Mouse (Mus musculus) urinary bladder, postnatal 36 days (tissue): Measurements from ENCODE around the gene Ppp1r36.
"Not testable (repeated sequence)": the region's sequence is repeated elsewhere in the genome, so short reads cannot be mapped to it uniquely, and the experiment has no call there.

ENCODE experiments used
- DNase-seq, 2 experiments: peaks; one replicate each; pipeline ENCODE4 v3.0.0; 2022; ENCODE audit warnings: low spot score in 2 of 2, mixed read lengths in 1 of 2

The Ppp1r36 gene

DNA sequence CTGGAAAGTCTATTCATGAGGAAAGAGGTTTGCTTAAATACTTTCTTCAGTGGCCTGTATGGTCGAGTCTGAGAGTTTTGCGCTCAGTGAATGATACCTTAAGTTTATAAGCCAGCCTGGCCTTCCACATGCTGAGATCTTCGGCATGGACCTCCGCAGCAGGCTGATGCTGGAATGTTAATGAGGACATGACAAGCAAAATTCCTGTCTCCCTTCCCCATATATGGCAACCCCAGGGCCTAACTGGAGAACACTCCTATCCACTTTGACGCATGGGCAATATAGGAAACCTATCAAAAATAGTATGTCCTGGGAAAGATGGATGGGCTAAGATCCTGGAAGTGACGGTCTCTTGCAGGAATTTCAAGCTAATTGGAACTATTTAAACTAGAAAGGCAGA, 30.8 kb downstream of the Ppp1r36 start:
- no peak for DNase-seq

DNA sequence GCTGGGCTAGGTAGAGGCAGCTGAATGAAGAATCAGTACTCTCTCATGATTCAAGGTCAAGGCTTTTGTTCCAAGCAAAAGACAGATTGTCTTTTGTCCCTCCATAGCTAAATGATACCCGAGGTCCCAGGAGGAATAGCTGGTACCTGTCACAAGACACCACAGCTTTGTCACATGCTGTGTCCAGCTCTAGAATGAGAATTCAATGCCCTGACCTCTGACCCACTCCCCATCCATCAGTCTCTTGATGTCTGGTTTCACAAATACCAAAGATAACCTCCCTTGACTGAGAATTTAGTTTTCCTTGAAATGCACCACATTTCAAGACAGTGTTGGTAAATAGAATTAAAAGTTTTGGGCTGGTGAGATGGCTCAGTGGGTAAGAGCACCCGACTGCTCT, 34.9 kb downstream of the Ppp1r36 start:
- no peak for DNase-seq

DNA sequence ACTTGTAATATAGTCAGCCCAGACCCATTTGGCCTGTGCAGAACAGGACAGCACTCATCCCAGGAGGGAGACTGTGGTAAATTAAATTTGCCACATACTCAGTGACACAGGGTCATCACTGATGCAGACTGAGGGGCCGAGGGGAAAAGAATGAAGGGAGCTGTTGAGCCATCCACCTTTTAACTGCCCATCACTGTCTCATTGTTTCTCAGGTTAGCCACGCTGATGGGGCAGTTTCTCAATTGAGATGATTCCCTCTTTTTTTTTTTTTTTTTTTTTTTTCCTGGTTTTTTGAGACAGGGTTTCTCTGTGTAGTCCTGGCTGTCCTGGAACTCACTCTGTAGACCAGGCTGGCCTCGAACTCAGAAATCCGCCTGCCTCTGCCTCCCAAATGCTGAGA, 41.1 kb downstream of the Ppp1r36 start:
- not testable (repeated sequence) for DNase-seq

DNA sequence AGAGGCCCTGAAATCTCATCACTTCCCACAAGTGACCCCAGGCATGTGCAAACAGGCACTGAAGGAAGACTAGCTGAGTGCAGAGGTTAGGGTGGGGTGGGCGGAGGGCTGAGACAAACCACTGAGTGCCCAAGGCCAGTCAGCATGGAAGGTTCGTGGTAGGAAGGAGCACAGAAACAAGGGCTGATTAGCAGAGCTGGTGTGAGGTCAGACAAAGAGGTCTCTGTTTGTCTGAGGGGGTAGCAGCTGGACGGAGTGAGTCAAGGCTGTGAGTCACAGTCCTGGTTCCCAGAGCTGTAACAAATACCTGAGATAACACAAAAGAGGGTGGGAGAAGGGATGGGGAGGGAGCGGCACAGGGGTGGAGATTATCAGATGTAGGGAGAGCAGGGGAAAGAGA, 41.7 kb downstream of the Ppp1r36 start:
- DNase-seq, result peak in 1 of 2 experiments; percentile 25

DNA sequence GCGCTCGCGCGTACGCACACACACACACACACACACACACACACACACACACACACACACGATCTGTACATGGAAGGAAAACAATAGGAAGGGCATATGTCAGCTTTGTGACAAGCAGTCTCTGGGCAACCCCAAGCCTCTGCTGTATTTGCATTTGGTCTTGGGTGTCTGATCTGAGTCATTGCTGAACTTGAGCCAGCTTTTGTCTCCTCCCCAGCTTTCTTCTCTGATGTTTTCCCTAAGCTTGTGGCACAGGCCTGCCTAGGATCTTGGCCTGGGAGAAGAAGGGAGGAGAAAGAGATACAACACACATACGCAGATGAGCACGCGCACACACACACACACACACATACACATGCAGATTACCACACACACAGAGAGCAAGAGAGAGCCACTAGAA, 46.1 kb downstream of the Ppp1r36 start:
- DNase-seq, result peak; percentile 42 to 52

DNA sequence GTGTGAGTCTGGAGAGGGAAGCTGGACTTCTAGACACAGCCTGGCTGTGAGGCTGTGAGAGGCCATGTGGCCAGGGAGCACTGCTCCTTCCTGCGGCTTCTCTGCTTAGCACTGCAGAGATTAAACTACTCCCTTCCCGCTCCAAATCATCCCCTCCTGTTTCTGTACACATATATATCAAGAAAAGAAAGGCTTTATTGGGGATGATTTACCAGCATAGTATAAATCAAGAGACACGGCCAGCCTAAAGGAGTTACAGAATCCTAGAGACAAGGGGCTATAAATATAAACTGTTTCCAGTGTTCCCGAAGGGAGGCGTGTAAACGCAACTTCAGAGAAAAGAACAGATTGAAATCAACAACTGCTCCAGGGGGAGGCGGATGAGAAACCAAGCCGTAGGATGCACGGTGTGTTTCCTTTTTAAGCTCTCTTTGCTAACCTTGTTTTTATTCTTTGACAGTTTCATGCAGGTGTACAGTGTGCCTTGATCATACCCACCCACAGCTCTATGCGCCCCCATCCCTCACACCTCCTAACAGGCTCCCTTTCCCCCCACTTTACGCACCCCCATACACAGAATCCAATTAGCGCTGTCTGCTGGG, 47.4 kb downstream of the Ppp1r36 start:
- no peak for DNase-seq

DNA sequence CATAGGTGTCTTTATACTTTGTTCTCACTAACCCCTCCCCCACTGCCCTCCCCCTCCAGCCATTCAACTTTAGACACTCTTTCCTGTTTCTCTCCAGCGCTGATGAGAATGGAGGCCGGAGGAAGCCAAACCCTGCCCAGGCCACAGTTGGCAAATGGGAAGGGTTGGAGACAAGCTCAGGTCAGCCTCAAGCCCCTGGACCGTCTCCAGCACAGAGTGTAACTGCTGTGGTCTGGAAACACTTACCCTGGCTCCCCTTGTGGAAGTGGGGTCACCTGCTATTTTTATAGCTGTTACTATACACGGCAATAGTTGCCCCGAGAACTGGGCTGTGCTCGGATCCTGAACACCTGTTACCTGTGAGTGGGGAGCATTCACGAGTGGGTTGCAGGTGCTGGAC, 49.3 kb downstream of the Ppp1r36 start:
- DNase-seq, result no peak

DNA sequence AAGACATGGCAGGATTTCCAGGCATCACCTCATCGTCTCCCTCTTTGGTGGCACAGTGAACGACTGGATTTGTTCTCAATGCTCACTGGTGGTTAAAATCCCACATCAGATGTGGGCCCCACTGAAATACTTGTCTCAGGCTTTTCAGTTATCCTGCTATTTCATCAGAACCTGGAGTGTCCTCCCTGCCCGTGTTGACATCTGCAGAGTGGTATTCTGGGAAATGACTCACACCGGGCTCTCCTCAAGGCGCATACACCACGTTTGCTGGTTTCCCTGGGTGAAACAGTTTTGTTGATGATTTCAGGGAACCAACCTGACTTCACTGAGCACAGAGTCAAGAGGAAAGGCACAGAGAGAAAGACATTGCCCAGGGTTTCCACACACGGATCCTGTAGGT, 49.9 kb downstream of the Ppp1r36 start:
- DNase-seq, result no peak

DNA sequence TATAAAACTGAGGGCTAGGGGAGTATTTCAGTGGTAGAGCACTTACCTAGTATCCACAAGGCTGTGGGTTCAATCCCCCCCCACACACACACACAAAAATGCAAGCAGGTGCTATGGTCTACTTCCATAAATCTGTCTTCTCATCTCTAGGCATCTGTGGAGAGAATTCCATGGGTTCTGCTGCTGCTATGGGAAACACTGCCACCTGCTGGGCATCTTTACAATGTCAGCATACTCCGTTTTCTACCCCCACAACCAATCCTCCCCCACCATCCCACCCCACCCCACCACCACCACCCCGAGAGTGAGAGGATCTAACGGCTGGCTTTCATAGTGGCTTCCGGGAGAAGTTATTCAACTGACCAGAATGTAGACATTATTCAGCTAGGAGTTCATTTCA, 54.7 kb downstream of the Ppp1r36 start:
- DNase-seq, result peak in 1 of 2 experiments; percentile 56

DNA sequence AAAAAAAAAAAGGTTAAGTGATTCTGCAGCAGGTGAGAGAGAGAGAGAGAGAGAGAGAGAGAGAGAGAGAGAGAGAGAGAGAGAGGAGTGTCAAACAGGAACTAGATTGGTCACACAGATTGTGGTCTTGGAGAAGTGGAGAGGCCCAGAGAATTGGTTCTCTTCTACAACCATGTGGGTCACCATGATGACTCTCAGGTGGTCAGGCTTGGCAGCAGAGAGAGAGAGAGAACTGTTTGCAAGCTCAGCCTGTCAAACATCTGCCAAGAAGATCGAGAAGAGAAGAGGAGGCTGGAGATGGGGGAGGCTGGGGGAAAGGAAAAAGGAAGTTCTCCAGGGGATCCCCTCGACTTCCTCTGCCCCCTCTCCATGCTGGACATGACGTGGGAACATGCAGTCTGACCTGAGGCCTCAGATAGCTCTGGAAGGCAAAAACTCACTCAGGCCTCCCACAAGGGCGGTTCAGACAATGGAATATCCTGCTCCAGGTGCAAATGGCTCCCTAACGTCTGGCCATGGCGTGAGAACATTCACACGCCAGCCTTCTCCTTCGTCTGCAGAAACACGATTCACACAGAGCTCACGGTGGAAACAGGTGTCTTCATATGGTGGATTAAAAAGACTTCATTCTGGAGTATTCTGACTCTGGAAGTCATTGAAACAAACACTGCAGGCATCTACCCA, 56.4 kb downstream of the Ppp1r36 start:
- DNase-seq, result no peak

DNA sequence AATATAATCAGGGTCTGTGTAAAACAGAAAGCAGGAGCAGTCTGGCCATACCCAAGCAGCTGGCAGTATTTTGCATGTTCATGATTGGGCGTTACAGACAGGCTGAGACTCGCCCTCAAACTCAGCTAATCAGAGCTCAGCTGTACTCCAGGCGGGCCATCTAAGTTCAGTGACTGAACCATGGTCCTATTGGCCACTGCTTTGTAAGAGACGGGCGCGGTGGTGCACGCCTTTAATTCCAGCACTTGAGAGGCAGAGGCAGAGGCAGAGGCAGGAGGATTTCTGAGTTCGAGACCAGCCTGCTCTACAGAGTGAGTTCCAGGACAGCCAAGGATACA, 56.9 kb downstream of the Ppp1r36 start:
- no peak for DNase-seq

DNA sequence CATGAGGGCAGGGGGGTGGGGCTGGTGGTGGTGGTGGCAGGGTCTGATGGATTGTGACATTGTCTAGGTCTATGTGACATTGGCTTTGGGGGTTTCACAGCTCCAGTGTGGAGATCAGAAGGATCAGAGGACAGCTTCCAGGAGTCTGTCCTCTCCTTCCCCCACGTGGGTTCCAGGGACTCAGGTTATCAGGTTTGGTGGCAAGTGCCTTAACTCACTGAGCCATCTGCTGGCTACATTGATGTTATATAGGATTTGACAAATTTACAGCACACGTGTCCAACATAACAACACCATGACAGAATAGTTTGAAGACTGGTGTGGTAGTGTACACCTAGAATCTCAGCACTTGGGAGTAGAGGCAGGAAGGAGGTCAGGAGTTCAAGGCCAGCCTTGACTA, 57.5 kb downstream of the Ppp1r36 start:
- no peak for DNase-seq

DNA sequence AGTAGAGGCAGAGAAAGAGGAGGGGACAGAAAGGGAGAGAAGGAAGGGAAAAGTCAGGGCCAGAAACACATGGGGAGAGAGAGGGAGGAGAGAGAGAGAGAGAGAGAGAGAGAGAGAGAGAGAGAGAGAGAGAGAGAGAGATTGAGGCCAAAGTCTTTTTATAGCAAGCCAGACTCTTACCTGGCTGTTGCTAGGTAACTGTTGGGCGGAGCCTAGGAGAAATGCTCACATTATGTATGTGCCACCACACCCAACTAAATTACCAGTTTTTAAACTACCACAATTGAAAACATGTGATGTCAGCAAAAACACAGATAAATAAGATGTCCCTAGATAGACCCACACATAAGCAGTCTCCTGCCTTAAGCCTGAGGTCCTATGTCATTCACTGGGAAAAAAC, 58.8 kb downstream of the Ppp1r36 start:
- no peak for DNase-seq

DNA sequence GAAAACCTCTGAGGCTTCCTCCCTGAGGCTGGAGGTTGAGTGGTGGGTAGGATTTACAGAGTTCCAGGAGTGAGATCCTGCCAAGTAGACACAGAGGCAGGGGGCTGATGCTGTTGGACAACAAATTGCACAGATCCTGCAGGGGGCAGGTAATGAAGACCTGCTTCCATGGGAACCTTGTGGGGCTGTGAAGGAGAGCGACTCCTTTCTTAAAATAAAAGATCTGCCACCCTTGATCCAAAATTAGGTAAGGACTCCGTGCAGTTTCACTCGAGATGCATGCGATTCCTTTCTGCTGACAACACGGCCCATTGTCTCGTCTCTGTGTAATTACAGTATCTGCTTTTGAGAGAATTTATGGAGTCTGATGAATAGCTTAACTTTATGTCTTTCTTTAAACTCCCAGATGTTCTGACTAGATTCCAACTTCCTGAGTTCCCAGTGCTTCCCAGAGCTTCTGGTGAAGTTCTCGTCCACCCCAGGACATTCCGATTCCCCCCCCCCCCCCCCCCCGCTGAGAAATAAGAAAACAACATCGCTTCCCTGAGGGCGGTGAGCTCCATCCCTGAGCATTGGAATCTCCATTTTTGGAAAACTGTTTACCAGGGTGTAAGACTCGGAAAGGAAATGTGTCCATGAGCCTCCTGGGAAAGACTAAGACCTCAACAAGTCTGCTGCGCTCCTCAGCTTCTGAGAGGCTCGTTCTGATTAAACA, 61.1 kb downstream of the Ppp1r36 start:
- no peak for DNase-seq

DNA sequence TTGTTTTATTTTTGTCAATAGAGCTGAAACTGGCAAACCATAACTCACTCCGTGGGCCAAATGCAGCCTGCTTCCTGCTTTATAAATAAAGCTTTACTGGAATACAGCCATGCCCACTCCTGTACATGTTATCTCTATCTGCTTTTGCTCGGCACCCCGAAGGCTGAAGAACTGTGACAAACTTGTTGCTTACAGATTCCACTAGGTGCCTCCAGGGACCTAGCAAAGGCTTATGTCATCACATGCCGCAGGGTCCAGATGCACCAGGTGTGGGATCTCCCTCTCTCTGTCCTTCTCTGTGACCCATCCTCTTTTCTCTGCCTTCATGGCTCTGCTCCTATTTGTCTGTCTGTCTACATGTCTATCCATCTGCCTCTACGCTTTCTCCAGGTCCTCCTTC, 61.8 kb downstream of the Ppp1r36 start:
- no peak for DNase-seq

DNA sequence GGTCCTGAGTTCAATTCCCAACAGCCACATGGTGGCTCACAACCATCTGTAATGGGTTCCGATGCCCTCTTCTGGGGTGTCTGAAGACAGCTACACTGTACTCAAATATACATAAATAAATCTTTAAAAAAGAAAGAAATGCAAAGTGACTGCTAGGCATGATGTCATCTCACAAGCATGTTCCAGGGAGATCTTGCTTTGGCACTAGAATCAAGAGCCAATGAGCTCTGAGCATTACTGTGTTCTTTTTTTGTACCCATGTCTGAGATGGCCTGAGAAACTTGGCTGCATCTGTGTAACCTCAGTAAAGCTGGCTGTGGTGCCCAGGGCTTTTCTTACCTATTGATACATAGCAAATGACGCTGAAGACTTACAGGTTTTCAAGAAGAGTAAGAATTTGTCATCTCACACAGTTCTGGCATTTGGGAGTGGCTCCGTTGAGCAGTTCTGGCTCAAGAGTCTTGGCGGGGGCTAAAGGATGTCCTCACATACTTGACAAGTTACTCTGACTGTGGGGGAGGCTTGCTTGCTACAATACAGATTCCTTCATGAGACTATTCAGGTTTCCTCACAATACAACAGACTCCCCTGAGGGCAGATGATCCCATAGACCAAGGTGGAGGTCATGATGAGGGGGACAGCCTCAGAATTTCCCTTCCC, 62.6 kb downstream of the Ppp1r36 start:
- DNase-seq, result no peak

DNA sequence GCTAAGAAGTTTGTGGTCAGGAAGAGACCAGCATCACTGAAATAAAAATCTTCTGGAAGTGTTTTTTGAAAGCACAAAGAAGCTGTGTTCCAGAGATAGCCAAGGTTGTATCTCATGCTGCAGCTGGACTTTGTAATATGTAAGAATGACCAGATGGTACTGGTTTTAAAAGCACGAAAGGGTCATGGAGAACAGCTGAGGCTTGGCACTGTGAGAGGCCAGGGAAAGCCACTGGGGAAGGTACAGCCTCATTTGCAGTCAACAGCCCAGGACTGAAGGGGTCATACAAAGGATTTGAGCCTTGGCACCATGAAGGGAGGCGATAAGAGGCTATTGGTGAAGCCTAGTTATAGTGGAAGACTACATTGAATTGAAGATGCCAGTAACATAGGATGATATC, 65.1 kb downstream of the Ppp1r36 start:
- DNase-seq, result no peak

DNA sequence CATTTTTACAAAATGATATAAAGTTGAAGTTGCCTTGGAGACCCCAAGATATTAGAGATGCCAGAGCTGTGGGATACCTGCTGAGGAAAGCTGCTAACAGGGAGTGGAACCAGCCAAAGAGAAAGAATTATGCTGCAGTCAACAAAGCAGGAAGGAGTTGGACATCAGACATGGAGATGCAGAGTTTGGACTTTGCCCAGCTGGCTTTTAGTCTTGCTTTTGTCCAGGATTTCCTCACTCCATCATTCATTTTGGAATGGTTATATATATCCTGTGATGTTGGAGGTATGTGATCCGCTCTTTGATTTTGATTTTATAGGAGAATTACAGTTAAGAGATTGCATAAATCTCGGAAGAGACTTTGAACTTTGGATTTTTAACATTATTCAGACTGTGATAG, 65.6 kb downstream of the Ppp1r36 start:
- no peak for DNase-seq

DNA sequence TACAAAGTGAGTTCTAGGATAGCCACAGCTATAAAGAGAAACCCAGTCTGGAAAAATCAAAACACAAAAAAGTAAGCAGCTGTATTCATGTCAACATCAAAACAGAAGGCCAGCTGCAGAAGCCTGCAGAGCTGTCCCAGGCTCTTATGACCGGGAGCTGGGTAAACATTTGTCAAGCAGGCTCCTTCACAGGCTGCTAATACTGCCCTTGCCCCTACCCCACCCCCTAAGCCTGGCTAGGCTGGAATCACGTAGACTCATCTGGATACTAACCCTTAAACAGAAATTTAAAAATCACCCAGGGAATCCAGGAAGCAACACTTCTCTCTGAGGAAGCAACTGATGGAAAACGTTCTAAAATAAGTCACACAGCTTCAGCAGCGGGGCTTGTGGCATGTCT, 67.5 kb downstream of the Ppp1r36 start:
- no peak for DNase-seq

DNA sequence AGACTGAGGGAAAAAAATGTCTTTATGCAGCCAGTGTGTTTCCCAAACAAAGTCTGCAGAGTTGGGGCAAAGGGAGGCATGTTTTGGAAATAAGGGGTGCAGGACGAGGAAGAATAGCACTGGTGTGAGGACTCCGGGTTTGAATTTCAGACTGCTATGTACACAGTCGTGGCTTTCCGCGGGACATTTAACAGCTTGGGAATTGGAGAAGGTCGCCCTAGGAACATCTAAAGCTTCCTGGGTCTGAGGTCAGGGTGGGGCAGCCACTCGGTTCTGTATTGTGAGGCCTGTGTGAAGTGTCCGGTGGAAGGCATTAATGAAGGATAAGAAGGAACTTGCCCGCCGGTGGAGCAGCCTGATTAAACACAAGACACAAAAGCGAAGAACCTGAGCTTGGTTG, 68.0 kb downstream of the Ppp1r36 start:
- no peak for DNase-seq

DNA sequence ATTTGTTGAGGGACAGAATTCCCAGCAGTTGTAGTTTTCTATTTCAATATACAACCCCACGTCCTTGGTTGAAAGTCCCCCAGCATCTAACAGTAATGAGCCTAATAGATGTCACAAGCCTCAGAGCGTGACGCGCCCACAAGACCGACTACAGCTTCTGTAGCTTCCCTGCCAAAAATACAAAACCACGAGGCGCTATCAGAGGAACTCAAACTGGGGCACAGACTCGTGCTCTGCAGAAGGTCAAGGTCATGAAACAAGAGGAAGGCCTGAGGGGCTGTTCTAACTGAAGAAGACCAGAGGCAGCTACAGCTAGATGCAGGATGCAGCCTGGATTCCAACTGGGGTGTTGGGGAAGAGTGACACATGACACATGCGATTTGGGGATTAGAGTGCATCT, 69.6 kb downstream of the Ppp1r36 start:
- DNase-seq, result no peak
